Mouse (Mus musculus) megakaryocyte, embryonic 14.5 days (primary cell): ENCODE data around the gene 2310033P09Rik. TPM values are rescaled to one million over a fixed set of nuclear protein-coding genes. Genes with fewer than 3 reads are reported as not detected.
A peak's percentile ranks its signal among the peaks of the same experiment; 100 is the strongest.
"Not testable (repeated sequence)": the region's sequence is repeated elsewhere in the genome, so short reads cannot be mapped to it uniquely, and the experiment has no call there.

Experiments
- H3K27me3 ChIP-seq: replicated peaks from 2 replicates; pipeline ENCODE3; 2012; ENCODE audit warnings: inconsistent platforms
- H3K36me3 ChIP-seq: replicated peaks from 2 replicates; pipeline ENCODE3; 2012; ENCODE audit warnings: low read length, inconsistent platforms, mixed read lengths
- H3K4me1 ChIP-seq: 2 replicates; pipeline ENCODE4 v1.6.1; 2012; ENCODE audit warnings: inconsistent platforms
- H3K4me3 ChIP-seq: replicated peaks from 2 replicates; pipeline ENCODE3; 2012; ENCODE audit warnings: moderate library complexity, mild to moderate bottlenecking, inconsistent platforms
- H3K9me3 ChIP-seq: 2 replicates; pipeline ENCODE4 v1.6.1; 2012; ENCODE audit warnings: inconsistent platforms
- FLI1 ChIP-seq: IDR thresholded peaks from 2 replicates; pipeline ENCODE4 v1.6.1; 2012; ENCODE audit warnings: low read length, inconsistent platforms, mixed read lengths
- GATA1 ChIP-seq: IDR thresholded peaks from 3 replicates; pipeline ENCODE4 v1.6.1; 2012; ENCODE audit warnings: mixed read lengths, low read length, inconsistent platforms, borderline replicate concordance
- polyA plus RNA-seq: library from polyadenylated mRNA; stranded (reverse); fragments of >175 nt; gene quantifications from 2 replicates; pipeline ENCODE4 v1.2.3, GENCODE M21; 2012; ENCODE audit warnings: low replicate concordance; ENCODE audit not compliant: insufficient read depth

The 2310033P09Rik gene
- polyA plus RNA-seq, 1 experiment, result 33.5 TPM

- Histone ChIP-seq H3K4me1 (peaks cover 31% of the 10 kb centered on the region), H3K27me3 (peaks cover 5% of the 10 kb centered on the region), H3K4me3 (no peak overlapping the region), H3K36me3 (peaks cover 8% of the 10 kb centered on the region), H3K9me3 (no peaks in the 10 kb centered on the region)
- no peak for TF ChIP-seq GATA1
- no peak for TF ChIP-seq FLI1
Observed at GRCm38 (mm10) chr11:59196230-59196629, 11.9 kb upstream of the 2310033P09Rik start.

- Histone ChIP-seq H3K36me3 (peaks cover 32% of the 10 kb centered on the region), H3K4me1 (peaks cover 25% of the 10 kb centered on the region), H3K9me3 (no peaks in the 10 kb centered on the region), H3K27me3 (no peaks in the 10 kb centered on the region), H3K4me3 (peak overlapping the region; percentile 92)
- TF ChIP-seq FLI1 (no peak), GATA1 (no peak)
Observed at GRCm38 (mm10) chr11:59201216-59202002, 6.7 kb upstream of the 2310033P09Rik start.

- H3K36me3 ChIP-seq, result peaks cover 35% of the 10 kb centered on the region
- H3K27me3 ChIP-seq, result no peaks in the 10 kb centered on the region
- TF ChIP-seq GATA1, result no peak
- TF ChIP-seq FLI1, result no peak
- peak within 1 kb of the TSS; percentile 92 for H3K4me3 ChIP-seq
- H3K9me3 ChIP-seq, result no peaks in the 10 kb centered on the region
- peaks cover 25% of the 10 kb centered on the region for H3K4me1 ChIP-seq
Observed at GRCm38 (mm10) chr11:59202081-59202995, 5.8 kb upstream of the 2310033P09Rik start, which contains the start of gene Mrpl55. Gene Mrpl55, plus strand, starts transcription at chr11:59202486.

- Histone ChIP-seq H3K4me1 (peaks cover 63% of the 10 kb centered on the region), H3K36me3 (peaks cover 66% of the 10 kb centered on the region)
- no peak for TF ChIP-seq GATA1
- TF ChIP-seq FLI1, result no peak
Observed at GRCm38 (mm10) chr11:59209003-59209441, 901 bp downstream of the 2310033P09Rik start.

GRCm38 (mm10) chr11:59209580-59209979, 1.5 kb downstream of the 2310033P09Rik start:
- peaks cover 63% of the 10 kb centered on the region for H3K4me1 ChIP-seq
- no peaks in the 10 kb centered on the region for H3K9me3 ChIP-seq
- peaks cover 66% of the 10 kb centered on the region for H3K36me3 ChIP-seq
- TF ChIP-seq FLI1 (no peak), GATA1 (no peak)
- peak overlapping the region; percentile 94 for H3K4me3 ChIP-seq
- no peaks in the 10 kb centered on the region for H3K27me3 ChIP-seq

More at GRCm38 (mm10) chr11:59209003-59209441, 901 bp downstream of the 2310033P09Rik start:
- Histone ChIP-seq H3K4me3 (peak overlapping the region; percentile 94), H3K27me3 (no peaks in the 10 kb centered on the region), H3K9me3 (no peaks in the 10 kb centered on the region)

- peaks cover 67% of the 10 kb centered on the region for H3K36me3 ChIP-seq
- no peaks in the 10 kb centered on the region for H3K27me3 ChIP-seq
- TF ChIP-seq GATA1, result no peak
- TF ChIP-seq FLI1, result no peak
- H3K4me1 ChIP-seq, result peaks cover 68% of the 10 kb centered on the region
- no peak overlapping the region for H3K4me3 ChIP-seq
- no peaks in the 10 kb centered on the region for H3K9me3 ChIP-seq
Observed at GRCm38 (mm10) chr11:59210020-59210419, 1.9 kb downstream of the 2310033P09Rik start.

GRCm38 (mm10) chr11:59211561-59211960, 3.4 kb downstream of the 2310033P09Rik start:
- not testable (repeated sequence) for H3K4me3 ChIP-seq, H3K9me3 ChIP-seq, H3K27me3 ChIP-seq
- Histone ChIP-seq H3K4me1 (peaks cover 82% of the 10 kb centered on the region), H3K36me3 (peaks cover 67% of the 10 kb centered on the region)

- Histone ChIP-seq H3K4me1 (peaks cover 89% of the 10 kb centered on the region), H3K36me3 (peaks cover 65% of the 10 kb centered on the region)
- not testable (repeated sequence) for H3K27me3 ChIP-seq, H3K4me3 ChIP-seq, H3K9me3 ChIP-seq
Observed at GRCm38 (mm10) chr11:59212320-59212719, 4.2 kb downstream of the 2310033P09Rik start.

GRCm38 (mm10) chr11:59212892-59213494, 4.9 kb downstream of the 2310033P09Rik start:
- no peak for TF ChIP-seq GATA1
- TF ChIP-seq FLI1, result no peak
- Histone ChIP-seq H3K27me3 (no peaks in the 10 kb centered on the region), H3K9me3 (no peaks in the 10 kb centered on the region), H3K4me3 (no peak overlapping the region), H3K4me1 (peaks cover 89% of the 10 kb centered on the region), H3K36me3 (peaks cover 70% of the 10 kb centered on the region)
